Mouse (Mus musculus): ENCODE measurements at regions not wholly inside any gene's neighbourhood (a gene's known extent, or its start where the extent isn't known, plus 50 kb on each side); places are given as distances from the start of the nearest gene placed in this dataset.
A peak's percentile ranks its signal among the peaks of the same experiment; 100 is the strongest.

DNA sequence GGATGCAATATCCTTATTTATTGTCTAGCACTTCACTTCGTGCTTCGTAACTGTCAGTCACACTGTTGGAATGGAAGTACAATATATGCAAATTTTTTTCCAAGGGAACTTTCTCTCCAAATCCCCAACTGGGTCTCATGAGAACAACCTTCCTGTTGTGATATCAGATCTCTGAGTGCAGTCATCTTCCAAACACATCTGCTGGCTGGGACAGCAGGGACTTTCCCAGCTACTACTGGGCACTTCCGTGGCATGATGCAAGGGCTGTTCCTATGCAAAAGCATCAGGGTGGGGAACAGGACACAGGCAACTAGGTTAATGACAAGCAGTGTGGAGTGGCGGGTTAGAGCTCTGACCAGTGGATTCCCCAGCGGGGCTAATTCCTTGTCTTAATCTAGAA lies 73.4 kb upstream of the Arntl start:
- TF ChIP-seq CTCF (IDR thresholded peaks at IDR 0.05; ENCODE audit: low read depth, low read length) (no peak), GATA1 (IDR thresholded peaks at IDR 0.05; ENCODE audit: borderline replicate concordance, low read length) (no peak), GATA2 (IDR thresholded peaks at IDR 0.05; ENCODE audit: borderline replicate concordance, low read depth, low read length) (no peak)
- DNase-seq (ENCODE audit: low spot score) (no peak), ATAC-seq (ENCODE audit: extremely low read depth, insufficient number of reproducible peaks, low FRiP score, poor library complexity, severe bottlenecking) (no peak)
- peaks cover 4% of the 10 kb centered on the region; the same call in 1 of the 2 replicates for H3K27me3 ChIP-seq (ENCODE audit: insufficient read depth, low read length)
- H3K9me3 ChIP-seq (replicated peaks): no peaks in the 10 kb centered on the region
- no peaks in the 10 kb centered on the region for H3K4me1 ChIP-seq (ENCODE audit: insufficient read depth, low read depth, low read length)
- no peaks in the 10 kb centered on the region for H3K36me3 ChIP-seq (replicated peaks)
- H3K4me3 ChIP-seq (ENCODE audit: low read depth, low read length): no peak overlapping the region

GRCm38 (mm10) chr7:113140011-113140438 lies 67.2 kb upstream of the Arntl start:
- peaks cover 29% of the 10 kb centered on the region for H3K27me3 ChIP-seq (ENCODE audit: insufficient read depth, low read length)
- TF ChIP-seq GATA2 (IDR thresholded peaks at IDR 0.05; ENCODE audit: borderline replicate concordance, low read depth, low read length) (no peak), CTCF (IDR thresholded peaks at IDR 0.05; ENCODE audit: low read depth, low read length) (no peak)
- no peaks in the 10 kb centered on the region for H3K4me1 ChIP-seq (ENCODE audit: insufficient read depth, low read depth, low read length)
- no peak overlapping the region for H3K4me3 ChIP-seq (ENCODE audit: low read depth, low read length)
- H3K9me3 ChIP-seq (replicated peaks): no peaks in the 10 kb centered on the region
- ATAC-seq (ENCODE audit: extremely low read depth, insufficient number of reproducible peaks, low FRiP score, poor library complexity, severe bottlenecking) (no peak), DNase-seq (ENCODE audit: low spot score) (no peak)
- H3K36me3 ChIP-seq (replicated peaks): no peaks in the 10 kb centered on the region

DNA sequence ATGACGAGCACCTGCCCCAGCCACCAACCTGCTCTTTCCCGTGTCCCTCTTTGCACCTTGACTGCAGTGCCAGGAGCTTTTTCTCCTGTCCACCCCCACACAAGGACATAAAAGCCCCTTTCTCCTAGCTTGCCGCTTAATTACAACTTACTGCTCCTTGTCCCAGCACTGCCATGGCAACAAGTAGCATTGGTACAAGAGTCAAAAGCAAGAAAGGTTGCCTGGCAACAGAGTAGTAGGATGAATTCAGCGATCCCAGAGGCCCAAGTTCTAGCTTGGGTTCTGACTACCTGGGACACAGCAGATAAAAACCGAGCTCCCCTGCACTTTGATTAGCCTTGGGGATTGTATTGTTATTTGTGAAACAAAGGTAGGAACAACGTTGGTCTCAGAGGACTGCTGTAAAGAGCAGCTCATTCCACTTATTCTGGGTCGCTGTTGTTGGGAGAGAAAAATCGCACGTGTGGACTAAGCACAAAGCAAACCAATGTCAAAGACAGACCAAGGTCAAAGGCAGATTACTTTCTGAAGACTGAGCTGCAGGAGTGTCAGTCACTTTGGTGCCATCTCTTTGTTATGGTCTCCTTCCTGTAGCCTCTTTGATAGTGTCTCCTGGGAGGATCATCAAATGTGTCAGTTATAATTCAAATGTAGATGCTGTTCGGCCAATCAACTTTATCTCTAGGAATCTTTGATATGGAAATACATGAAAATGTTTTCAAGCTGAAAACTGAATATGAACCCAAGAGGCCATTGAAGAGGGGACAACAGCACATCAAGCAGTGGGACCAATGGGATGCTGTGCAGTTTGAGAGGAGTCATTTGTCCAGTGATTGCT lies 65.2 kb upstream of the Arntl start:
- TF ChIP-seq GATA1 (IDR thresholded peaks at IDR 0.05; ENCODE audit: borderline replicate concordance, low read length): no peak
- TF ChIP-seq POLR2AphosphoS5 (IDR thresholded peaks at IDR 0.05; ENCODE audit: insufficient replicate concordance, low read depth, low read length): no peak
- TF ChIP-seq CTCF (IDR thresholded peaks at IDR 0.05; ENCODE audit: low read depth, low read length): no peak
- no peak for TF ChIP-seq TAL1 (conservative IDR thresholded peaks at IDR 0.05; ENCODE audit: low read depth, low read length)
- no peak for TF ChIP-seq GATA2 (IDR thresholded peaks at IDR 0.05; ENCODE audit: borderline replicate concordance, low read depth, low read length)

GRCm38 (mm10) chr7:113143552-113143951 lies 63.7 kb upstream of the Arntl start:
- Histone ChIP-seq H3K9me3 (replicated peaks) (no peaks in the 10 kb centered on the region), H3K27me3 (ENCODE audit: insufficient read depth, low read length) (peaks cover 35% of the 10 kb centered on the region), H3K36me3 (replicated peaks) (no peaks in the 10 kb centered on the region), H3K4me1 (ENCODE audit: insufficient read depth, low read depth, low read length) (no peaks in the 10 kb centered on the region), H3K4me3 (ENCODE audit: low read depth, low read length) (no peak overlapping the region)
- DNase-seq (ENCODE audit: low spot score) (peak; percentile 33), ATAC-seq (ENCODE audit: extremely low read depth, insufficient number of reproducible peaks, low FRiP score, poor library complexity, severe bottlenecking) (peak; percentile 60)
- TF ChIP-seq CTCF (IDR thresholded peaks at IDR 0.05; ENCODE audit: low read depth, low read length) (peak; percentile 63), POLR2AphosphoS5 (IDR thresholded peaks at IDR 0.05; ENCODE audit: insufficient replicate concordance, low read depth, low read length) (no peak)

More for the DNA sequence above, 65.2 kb upstream of the Arntl start:
- Histone ChIP-seq H3K36me3 (replicated peaks) (no peaks in the 10 kb centered on the region), H3K27me3 (ENCODE audit: insufficient read depth, low read length) (peaks cover 32% of the 10 kb centered on the region), H3K9me3 (replicated peaks) (no peaks in the 10 kb centered on the region), H3K4me3 (ENCODE audit: low read depth, low read length) (no peak overlapping the region), H3K4me1 (ENCODE audit: insufficient read depth, low read depth, low read length) (no peaks in the 10 kb centered on the region)
- no peak for ATAC-seq (ENCODE audit: extremely low read depth, insufficient number of reproducible peaks, low FRiP score, poor library complexity, severe bottlenecking)
- DNase-seq (ENCODE audit: low spot score): no peak

DNA sequence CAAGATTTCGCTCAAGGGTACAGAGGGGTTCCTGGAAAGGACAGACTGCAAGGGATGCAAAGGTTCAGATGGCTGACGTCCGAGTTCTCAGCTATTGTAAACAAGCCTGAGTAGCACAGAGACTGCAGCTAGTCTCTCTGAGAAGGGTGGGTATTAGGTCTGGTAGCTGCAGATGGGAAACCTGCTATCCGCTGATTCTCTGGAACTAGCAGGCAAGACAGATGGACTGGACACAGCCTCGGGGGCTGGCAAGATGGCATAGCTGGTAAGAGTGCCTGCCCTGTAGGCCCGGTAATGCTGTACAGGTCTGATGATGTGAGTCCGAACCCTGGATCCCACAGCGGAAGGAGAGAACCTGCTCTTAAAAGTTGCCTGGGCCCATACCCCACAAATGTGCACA lies 62.2 kb upstream of the Arntl start:
- H3K9me3 ChIP-seq (replicated peaks): no peaks in the 10 kb centered on the region
- no peak for ATAC-seq (ENCODE audit: extremely low read depth, insufficient number of reproducible peaks, low FRiP score, poor library complexity, severe bottlenecking)
- H3K4me1 ChIP-seq (ENCODE audit: insufficient read depth, low read depth, low read length): no peaks in the 10 kb centered on the region
- H3K36me3 ChIP-seq (replicated peaks): no peaks in the 10 kb centered on the region
- DNase-seq (ENCODE audit: low spot score): no peak
- H3K4me3 ChIP-seq (ENCODE audit: low read depth, low read length): no peak overlapping the region
- peaks cover 35% of the 10 kb centered on the region for H3K27me3 ChIP-seq (ENCODE audit: insufficient read depth, low read length)
- TF ChIP-seq POLR2AphosphoS5 (IDR thresholded peaks at IDR 0.05; ENCODE audit: insufficient replicate concordance, low read depth, low read length): no peak
- TF ChIP-seq GATA2 (IDR thresholded peaks at IDR 0.05; ENCODE audit: borderline replicate concordance, low read depth, low read length): no peak
- no peak for TF ChIP-seq TAL1 (conservative IDR thresholded peaks at IDR 0.05; ENCODE audit: low read depth, low read length)
- no peak for TF ChIP-seq CTCF (IDR thresholded peaks at IDR 0.05; ENCODE audit: low read depth, low read length)
- TF ChIP-seq GATA1 (IDR thresholded peaks at IDR 0.05; ENCODE audit: borderline replicate concordance, low read length): no peak

DNA sequence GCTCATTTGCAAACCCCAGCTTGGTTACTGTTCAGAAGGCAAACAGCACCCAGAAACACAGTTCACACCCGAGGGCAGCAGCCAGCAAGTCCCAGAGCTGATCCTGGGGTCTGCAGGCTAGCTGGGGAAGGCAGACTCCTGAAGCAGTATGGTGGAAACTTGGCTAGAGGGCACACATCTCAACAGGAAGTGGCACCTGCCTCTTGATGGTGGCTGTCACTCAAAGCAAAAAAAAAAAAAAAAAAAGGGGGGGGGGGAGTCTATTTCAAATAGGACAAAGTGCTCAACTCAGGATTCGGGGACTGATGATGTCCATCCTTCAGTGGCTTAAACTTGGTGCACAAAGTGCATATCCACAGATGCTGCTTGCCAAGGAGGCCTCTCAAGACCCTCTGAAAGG lies 61.2 kb upstream of the Arntl start:
- no peak overlapping the region for H3K4me3 ChIP-seq (ENCODE audit: low read depth, low read length)
- ATAC-seq (ENCODE audit: extremely low read depth, insufficient number of reproducible peaks, low FRiP score, poor library complexity, severe bottlenecking) (no peak), DNase-seq (ENCODE audit: low spot score) (no peak)
- H3K36me3 ChIP-seq (replicated peaks): no peaks in the 10 kb centered on the region
- no peak for TF ChIP-seq POLR2AphosphoS5 (IDR thresholded peaks at IDR 0.05; ENCODE audit: insufficient replicate concordance, low read depth, low read length)
- TF ChIP-seq GATA2 (IDR thresholded peaks at IDR 0.05; ENCODE audit: borderline replicate concordance, low read depth, low read length): no peak
- TF ChIP-seq GATA1 (IDR thresholded peaks at IDR 0.05; ENCODE audit: borderline replicate concordance, low read length): no peak
- no peak for TF ChIP-seq TAL1 (conservative IDR thresholded peaks at IDR 0.05; ENCODE audit: low read depth, low read length)
- no peak for TF ChIP-seq CTCF (IDR thresholded peaks at IDR 0.05; ENCODE audit: low read depth, low read length)
- H3K9me3 ChIP-seq (replicated peaks): no peaks in the 10 kb centered on the region
- no peaks in the 10 kb centered on the region for H3K4me1 ChIP-seq (ENCODE audit: insufficient read depth, low read depth, low read length)
- peaks cover 34% of the 10 kb centered on the region for H3K27me3 ChIP-seq (ENCODE audit: insufficient read depth, low read length)

Data from G1E (cell line).